Mouse (Mus musculus): ENCODE measurements around the gene 6030445D17Rik. TPM values are rescaled to one million over a fixed set of nuclear protein-coding genes. Genes with fewer than 3 reads are reported as not detected.

Gene 6030445D17Rik
- total RNA-seq, 2 experiments from 2014 or later: not detected

Other genes with a start within 250 kb of the 6030445D17Rik start
- gene Tcea3, start 214.5 kb upstream of the 6030445D17Rik start, total RNA-seq (2014; fragmentation: Nextera tagmentation): not detected in 2 replicates
- not detected in 2 replicates for gene Tcea3, start 214.5 kb upstream of the 6030445D17Rik start, total RNA-seq (2017)
- gene Zfp46, start 177.6 kb upstream of the 6030445D17Rik start, total RNA-seq (2014; fragmentation: Nextera tagmentation): 7.3 and 9.4 TPM in 2 replicates
- 8.0 and 9.0 TPM in 2 replicates for gene Zfp46, start 177.6 kb upstream of the 6030445D17Rik start, total RNA-seq (2017)
- gene Hnrnpr, start 151.3 kb upstream of the 6030445D17Rik start, total RNA-seq (2014; fragmentation: Nextera tagmentation): 101 and 115 TPM in 2 replicates
- gene Hnrnpr, start 151.3 kb upstream of the 6030445D17Rik start, total RNA-seq (2017): 218 and 222 TPM in 2 replicates
- not detected in 2 replicates for gene Htr1d, start 38.7 kb upstream of the 6030445D17Rik start, total RNA-seq (2014; fragmentation: Nextera tagmentation)
- not detected in 2 replicates for gene Htr1d, start 38.7 kb upstream of the 6030445D17Rik start, total RNA-seq (2017)
- gene Luzp1, start 7.5 kb downstream of the 6030445D17Rik start, total RNA-seq (2014; fragmentation: Nextera tagmentation): 4.0 and 13.9 TPM in 2 replicates
- 2.3 and 3.7 TPM in 2 replicates for gene Luzp1, start 7.5 kb downstream of the 6030445D17Rik start, total RNA-seq (2017)
- 61.6 and 68.5 TPM in 2 replicates for gene Kdm1a, start 140.5 kb downstream of the 6030445D17Rik start, total RNA-seq (2014; fragmentation: Nextera tagmentation)
- gene Kdm1a, start 140.5 kb downstream of the 6030445D17Rik start, total RNA-seq (2017): 60.7 and 91.5 TPM in 2 replicates
- not detected in 2 replicates for gene Tex46, start 148.2 kb downstream of the 6030445D17Rik start, total RNA-seq (2014; fragmentation: Nextera tagmentation)
- gene Tex46, start 148.2 kb downstream of the 6030445D17Rik start, total RNA-seq (2017): not detected in 2 replicates
- gene Lactbl1, start 160.4 kb downstream of the 6030445D17Rik start, total RNA-seq (2014; fragmentation: Nextera tagmentation): 0.44 TPM in 1 of 2 replicates, not detected in the other
- 0.27 TPM in 1 of 2 replicates, not detected in the other for gene Lactbl1, start 160.4 kb downstream of the 6030445D17Rik start, total RNA-seq (2017)

Measured in megakaryocyte-erythroid progenitor cell, adult 5-6 weeks (primary cell).